Mouse (Mus musculus): ENCODE results near the gene Garem2. TPM values are rescaled to one million over a fixed set of nuclear protein-coding genes. Genes with fewer than 3 reads are reported as not detected.

Gene Garem2
- polyA plus RNA-seq (2015; fragmentation: Illumina TruSeq; extraction: RNeasy Lipid Tissue Mini Kit (QIAGEN cat#74804); ENCODE audit: low read depth, low replicate concordance): 8.1 TPM

GRCm38 (mm10) chr5:30104841-30105667 lies at the start of gene Garem2:
Garem2 (plus strand) TSS chr5:30105161.

GRCm38 (mm10) chr5:30072825-30073821 lies 31.8 kb upstream of the Garem2 start, which contains the start of gene Tyms:
Tyms (minus strand) TSS chr5:30073617.

DNA sequence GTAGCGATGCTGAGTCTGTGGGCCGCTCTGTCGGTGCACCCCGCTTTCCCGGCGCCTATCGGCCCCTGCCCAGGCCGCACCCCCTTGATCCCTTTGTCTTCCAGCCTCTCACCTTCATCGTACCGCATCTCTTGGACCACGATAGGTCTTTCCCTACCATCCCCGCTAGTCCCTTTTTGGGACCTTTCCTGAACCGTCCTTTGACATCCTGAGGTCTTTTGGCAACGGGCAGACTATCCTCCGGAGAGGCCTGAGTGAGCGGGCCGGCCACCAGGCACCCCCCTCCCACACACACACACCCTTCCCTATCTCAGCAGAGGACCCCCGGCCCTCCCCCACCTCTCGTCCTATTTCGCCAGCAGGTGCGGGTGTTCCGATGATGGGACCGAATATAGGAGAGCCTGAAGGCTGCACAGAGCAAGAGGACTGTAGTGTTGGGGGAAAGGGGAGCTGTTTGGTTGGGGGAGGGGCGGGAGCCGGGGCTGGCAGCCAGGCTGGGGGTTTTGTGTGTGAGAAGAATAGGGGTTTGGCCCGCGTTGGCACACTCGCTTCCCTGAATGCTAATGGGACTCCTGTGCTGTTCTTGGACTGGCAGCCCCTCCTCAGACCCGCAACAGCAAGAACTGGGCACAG lies 823 bp downstream of the Garem2 start, which contains the start of gene 3110082J24Rik:
TSS of gene 3110082J24Rik (minus strand) at position 419 of the 633 bp plus-strand sequence.

GRCm38 (mm10) chr5:30154474-30155394 lies 49.8 kb downstream of the Garem2 start, which contains the start of the genes Hadha and Hadhb:
Hadha (minus strand) TSS chr5:30155162.
Hadhb (plus strand) TSS chr5:30155248.

Other genes starting within 250 kb of the Garem2 start
- gene Il6, start 92.0 kb upstream of the Garem2 start, polyA plus RNA-seq (2015; fragmentation: Illumina TruSeq; extraction: RNeasy Lipid Tissue Mini Kit (QIAGEN cat#74804); ENCODE audit: low read depth, low replicate concordance): not detected
- gene Tyms, start 31.5 kb upstream of the Garem2 start, polyA plus RNA-seq (2015; fragmentation: Illumina TruSeq; extraction: RNeasy Lipid Tissue Mini Kit (QIAGEN cat#74804); ENCODE audit: low read depth, low replicate concordance): 2.7 TPM
- gene 3110082J24Rik, start 925 bp downstream of the Garem2 start, polyA plus RNA-seq (2015; fragmentation: Illumina TruSeq; extraction: RNeasy Lipid Tissue Mini Kit (QIAGEN cat#74804); ENCODE audit: low read depth, low replicate concordance): 2.3 TPM
- 57.2 TPM for gene Hadha, start 50.0 kb downstream of the Garem2 start, polyA plus RNA-seq (2015; fragmentation: Illumina TruSeq; extraction: RNeasy Lipid Tissue Mini Kit (QIAGEN cat#74804); ENCODE audit: low read depth, low replicate concordance)
- 119 TPM for gene Hadhb, start 50.1 kb downstream of the Garem2 start, polyA plus RNA-seq (2015; fragmentation: Illumina TruSeq; extraction: RNeasy Lipid Tissue Mini Kit (QIAGEN cat#74804); ENCODE audit: low read depth, low replicate concordance)
- not detected for gene Adgrf3, start 100.6 kb downstream of the Garem2 start, polyA plus RNA-seq (2015; fragmentation: Illumina TruSeq; extraction: RNeasy Lipid Tissue Mini Kit (QIAGEN cat#74804); ENCODE audit: low read depth, low replicate concordance)
- gene Selenoi, start 127.4 kb downstream of the Garem2 start, polyA plus RNA-seq (2015; fragmentation: Illumina TruSeq; extraction: RNeasy Lipid Tissue Mini Kit (QIAGEN cat#74804); ENCODE audit: low read depth, low replicate concordance): 29.2 TPM
- 15.6 TPM for gene Drc1, start 176.2 kb downstream of the Garem2 start, polyA plus RNA-seq (2015; fragmentation: Illumina TruSeq; extraction: RNeasy Lipid Tissue Mini Kit (QIAGEN cat#74804); ENCODE audit: low read depth, low replicate concordance)

Data from brain, adult 10 weeks (tissue).